ENCODE assay signal across 8 mouse cellular contexts in genomic region chr7:141328373-141328990, GRCm38 (mm10). TPM values are rescaled to one million over a fixed set of nuclear protein-coding genes. Genes with fewer than 3 reads are reported as not detected.
DNase-seq lines count a peak whose midpoint lies in the region; ATAC-seq and TF ChIP-seq lines count a peak whose summit lies in the region.

No protein-coding gene starts in this region.

- peak; percentile 10; the same call in 1 of the 2 replicates for ATAC-seq in heart, embryonic 12.5 days (ENCODE audit: insufficient number of reproducible peaks, low FRiP score)
- ATAC-seq in liver, embryonic 14.5 days (ENCODE audit: insufficient read depth) = peak; percentile 3; the same call in 1 of the 2 replicates

- TF ChIP-seq EP300 in liver, embryonic 14.5 days (IDR thresholded peaks at IDR 0.05; ENCODE audit: low read depth) = no peak

- 18% methylated on average over 24 of the region's 24 CpGs for WGBS in heart, embryonic 12.5 days
- WGBS in liver, embryonic 14.5 days (ENCODE audit: insufficient replicate concordance) = 17% methylated on average over 24 of the region's 24 CpGs

- TF ChIP-seq POLR2A in embryonic fibroblast, embryonic 13.5 days (IDR thresholded peaks at IDR 0.05; ENCODE audit: low read depth, low read length) = no peak

- H3K9ac ChIP-seq in heart, embryonic 12.5 days = peak overlapping the region; percentile 84
- H3K9ac ChIP-seq in liver, embryonic 14.5 days (replicated peaks) = peak overlapping the region; percentile 91

- no peaks in the 10 kb centered on the region for H3K9me3 ChIP-seq in heart, embryonic 12.5 days (replicated peaks)
- H3K9me3 ChIP-seq in E14TG2a.4 (ENCODE audit: low read length) = no peaks in the 10 kb centered on the region
- no peaks in the 10 kb centered on the region for H3K9me3 ChIP-seq in liver, embryonic 14.5 days (ENCODE audit: control insufficient read depth, low read length)

- peaks cover 22% of the 10 kb centered on the region for H3K36me3 ChIP-seq in heart, embryonic 12.5 days
- peaks cover 33% of the 10 kb centered on the region for H3K36me3 ChIP-seq in E14TG2a.4 (ENCODE audit: insufficient read depth, low read length)
- H3K36me3 ChIP-seq in liver, embryonic 14.5 days (replicated peaks; ENCODE audit: control insufficient read depth, insufficient read depth, low read depth) = peaks cover 4% of the 10 kb centered on the region

- TF ChIP-seq CTCF in E14TG2a.4 (conservative IDR thresholded peaks at IDR 0.05; ENCODE audit: low read length) = no peak
- no peak for TF ChIP-seq CTCF in embryonic fibroblast, embryonic 13.5 days (IDR thresholded peaks at IDR 0.05; ENCODE audit: borderline replicate concordance, insufficient read depth, low read length)
- TF ChIP-seq CTCF in liver, embryonic 14.5 days (IDR thresholded peaks at IDR 0.05; ENCODE audit: low read depth) = no peak

- no peaks in the 10 kb centered on the region for H3K27me3 ChIP-seq in heart, embryonic 12.5 days (replicated peaks)
- peaks cover 19% of the 10 kb centered on the region for H3K27me3 ChIP-seq in E14TG2a.4 (ENCODE audit: insufficient read depth, low read length)
- H3K27me3 ChIP-seq in liver, embryonic 14.5 days (ENCODE audit: control insufficient read depth, insufficient read depth, low read length) = no peaks in the 10 kb centered on the region

- no peak for DNase-seq in heart, adult 18-20 months
- peak in 1 of 3 experiments; percentile 10 for DNase-seq in liver, embryonic 14.5 days (ENCODE audit: low read depth in 3 of 3, low spot score in 3 of 3)
- DNase-seq in T-cell, adult 2 months (ENCODE audit: low spot score) = no peak
- DNase-seq in left cerebral cortex, adult 18-20 months (ENCODE audit: low spot score in 2 of 2) = no peak
- no peak for DNase-seq in kidney, adult 11 months

- H3K4me2 ChIP-seq in heart, embryonic 12.5 days = peak overlapping the region; percentile 98
- peak overlapping the region; percentile 82 for H3K4me2 ChIP-seq in liver, embryonic 14.5 days (ENCODE audit: low read depth)

- peaks cover 20% of the 10 kb centered on the region for H3K4me1 ChIP-seq in heart, embryonic 12.5 days (replicated peaks)
- peaks cover 37% of the 10 kb centered on the region for H3K4me1 ChIP-seq in E14TG2a.4 (replicated peaks; ENCODE audit: low read depth, low read length)
- peaks cover 11% of the 10 kb centered on the region; the same call in 1 of the 2 replicates for H3K4me1 ChIP-seq in embryonic fibroblast, embryonic 13.5 days (ENCODE audit: control insufficient read depth, insufficient read depth, low read length)
- peaks cover 19 to 23% of the 10 kb centered on the region in 2 experiments for H3K4me1 ChIP-seq in liver, embryonic 14.5 days (replicated peaks; ENCODE audit: control insufficient read depth in 2 of 2, insufficient read depth in 2 of 2, low read length in 1 of 2)

- peak overlapping the region; percentile 64 for H3K4me3 ChIP-seq in heart, embryonic 12.5 days
- H3K4me3 ChIP-seq in E14TG2a.4 (replicated peaks; ENCODE audit: low read length) = peak overlapping the region; percentile 87
- H3K4me3 ChIP-seq in embryonic fibroblast, embryonic 13.5 days (ENCODE audit: insufficient read depth, low read length) = peak overlapping the region; percentile 57
- H3K4me3 ChIP-seq in liver, embryonic 14.5 days (ENCODE audit: insufficient read depth in 1 of 2, low read depth in 2 of 2, low read length in 2 of 2) = peak overlapping the region; percentile 77 to 91

- peak overlapping the region; percentile 99 for H3K27ac ChIP-seq in heart, embryonic 12.5 days (ENCODE audit: poor library complexity, severe bottlenecking)
- peak overlapping the region; percentile 66 for H3K27ac ChIP-seq in embryonic fibroblast, embryonic 13.5 days (ENCODE audit: insufficient read depth, low read length)
- H3K27ac ChIP-seq in liver, embryonic 14.5 days = peak overlapping the region; percentile 89

RNA-seq across cellular contexts. Expression of gene Tmem80, which starts 0.9 kb away (rescaled TPM):
- 37.4 and 40.1 TPM in 2 replicates for polyA plus RNA-seq in heart, embryonic 12.5 days (2016; fragmentation: Nextera tagmentation; extraction: Ambion mirVana)
- total RNA-seq in heart, adult 18-20 months (2021) = 10 to 100 TPM; 14.6 to 15.7 TPM
- 24.6 and 25.4 TPM in 2 replicates for polyA plus RNA-seq in embryonic fibroblast, embryonic 13.5 days (2011; ENCODE audit: insufficient read length, low read depth, missing spikeins)
- polyA plus RNA-seq in liver, embryonic 14.5 days (2012; rRNA removed) = 10.7 and 13.6 TPM in 2 replicates
- 11.3 and 13.0 TPM in 2 replicates for polyA plus RNA-seq in liver, embryonic 14.5 days (2014; fragmentation: Nextera tagmentation; extraction: Ambion mirVana)
- 10 to 100 TPM; 24.6 to 34.6 TPM for total RNA-seq in left cerebral cortex, adult 18-20 months (2021)

RNA-seq across cellular contexts. Expression of gene Deaf1, which starts 1.0 kb away (rescaled TPM):
- 34.3 and 35.6 TPM in 2 replicates for polyA plus RNA-seq in heart, embryonic 12.5 days (2016; fragmentation: Nextera tagmentation; extraction: Ambion mirVana)
- 10 to 100 TPM; 11.7 to 12.6 TPM for total RNA-seq in heart, adult 18-20 months (2021)
- 30.5 and 37.2 TPM in 2 replicates for polyA plus RNA-seq in embryonic fibroblast, embryonic 13.5 days (2011; ENCODE audit: insufficient read length, low read depth, missing spikeins)
- 6.9 and 7.8 TPM in 2 replicates for polyA plus RNA-seq in liver, embryonic 14.5 days (2012; rRNA removed)
- 11.1 and 13.6 TPM in 2 replicates for polyA plus RNA-seq in liver, embryonic 14.5 days (2014; fragmentation: Nextera tagmentation; extraction: Ambion mirVana)
- total RNA-seq in left cerebral cortex, adult 18-20 months (2021) = 10 to 100 TPM; 62.8 to 70.5 TPM

RNA-seq across cellular contexts. Expression of gene Eps8l2, which starts 10.2 kb away (rescaled TPM):
- polyA plus RNA-seq in heart, embryonic 12.5 days (2016; fragmentation: Nextera tagmentation; extraction: Ambion mirVana) = 0.73 and 1.3 TPM in 2 replicates
- 1 to 10 TPM; 1.7 to 3.0 TPM for total RNA-seq in heart, adult 18-20 months (2021)
- 4.2 and 9.1 TPM in 2 replicates for polyA plus RNA-seq in embryonic fibroblast, embryonic 13.5 days (2011; ENCODE audit: insufficient read length, low read depth, missing spikeins)
- 7.9 and 8.3 TPM in 2 replicates for polyA plus RNA-seq in liver, embryonic 14.5 days (2012; rRNA removed)
- polyA plus RNA-seq in liver, embryonic 14.5 days (2014; fragmentation: Nextera tagmentation; extraction: Ambion mirVana) = 6.6 and 7.7 TPM in 2 replicates
- 1 to 10 TPM; 3.5 to 6.3 TPM for total RNA-seq in left cerebral cortex, adult 18-20 months (2021)

RNA-seq across cellular contexts. Expression of gene Drd4, which starts 36.7 kb away (rescaled TPM):
- 0.06 and 0.15 TPM in 2 replicates for polyA plus RNA-seq in heart, embryonic 12.5 days (2016; fragmentation: Nextera tagmentation; extraction: Ambion mirVana)
- total RNA-seq in heart, adult 18-20 months (2021) = not detected
- 0.28 TPM in 1 of 2 replicates, not detected in the other for polyA plus RNA-seq in embryonic fibroblast, embryonic 13.5 days (2011; ENCODE audit: insufficient read length, low read depth, missing spikeins)
- not detected in 2 replicates for polyA plus RNA-seq in liver, embryonic 14.5 days (2012; rRNA removed)
- not detected in 2 replicates for polyA plus RNA-seq in liver, embryonic 14.5 days (2014; fragmentation: Nextera tagmentation; extraction: Ambion mirVana)
- under 1 TPM; 0.33 to 0.66 TPM for total RNA-seq in left cerebral cortex, adult 18-20 months (2021)

RNA-seq across cellular contexts. Expression of gene Sct, which starts 49.5 kb away (rescaled TPM):
- polyA plus RNA-seq in heart, embryonic 12.5 days (2016; fragmentation: Nextera tagmentation; extraction: Ambion mirVana) = 0.64 TPM in 1 of 2 replicates, not detected in the other
- total RNA-seq in heart, adult 18-20 months (2021) = not detected
- polyA plus RNA-seq in embryonic fibroblast, embryonic 13.5 days (2011; ENCODE audit: insufficient read length, low read depth, missing spikeins) = not detected in 2 replicates
- 0.16 TPM in 1 of 2 replicates, not detected in the other for polyA plus RNA-seq in liver, embryonic 14.5 days (2012; rRNA removed)
- 0.22 and 0.30 TPM in 2 replicates for polyA plus RNA-seq in liver, embryonic 14.5 days (2014; fragmentation: Nextera tagmentation; extraction: Ambion mirVana)
- total RNA-seq in left cerebral cortex, adult 18-20 months (2021) = not detected
